Mouse (Mus musculus): ENCODE results near the gene Kcnd3. TPM values are rescaled to one million over a fixed set of nuclear protein-coding genes. Genes with fewer than 3 reads are reported as not detected.

Kcnd3 gene
- polyA plus RNA-seq, 1 experiment from 2014 or later, result 0.02 TPM

DNA sequence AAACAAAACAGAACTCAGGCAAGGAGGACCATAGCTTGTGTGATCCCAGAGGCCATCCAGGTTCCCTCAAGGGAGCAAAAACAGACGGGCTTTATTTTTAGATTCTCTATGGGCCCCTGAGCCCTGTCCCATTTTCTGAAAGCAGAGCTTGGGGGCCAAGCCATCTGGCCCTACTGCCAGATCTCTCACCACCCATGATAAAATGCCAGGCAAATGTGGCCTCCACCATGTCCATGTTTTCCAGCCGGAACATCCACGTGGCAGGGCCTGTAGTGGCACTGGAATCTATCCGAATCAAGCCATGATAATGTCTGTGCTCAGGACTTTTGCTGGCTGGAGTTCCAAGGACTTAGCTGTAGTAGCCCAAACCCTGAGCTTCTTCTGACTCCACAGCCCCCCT is 148.4 kb downstream of the Kcnd3 start:
- Histone ChIP-seq H3K9me3 (ENCODE audit: low read length) (no peaks in the 10 kb centered on the region), H3K27ac (ENCODE audit: low read depth) (no peak overlapping the region), H3K36me3 (replicated peaks; ENCODE audit: insufficient read depth, low read length) (no peaks in the 10 kb centered on the region), H3K4me3 (ENCODE audit: low read depth, low read length) (no peak overlapping the region), H3K4me1 (ENCODE audit: insufficient read depth) (no peaks in the 10 kb centered on the region), H3K27me3 (ENCODE audit: insufficient read depth, low read length) (no peaks in the 10 kb centered on the region), H3K4me2 (ENCODE audit: low read depth, low read length) (no peak overlapping the region), H3K9ac (replicated peaks) (no peak overlapping the region)
- WGBS (ENCODE audit: insufficient replicate concordance), result 79% methylated on average over 4 of the region's 4 CpGs
- TF ChIP-seq EP300 (IDR thresholded peaks at IDR 0.05; ENCODE audit: low read depth), result no peak
- TF ChIP-seq CTCF (IDR thresholded peaks at IDR 0.05; ENCODE audit: low read depth), result no peak
- ATAC-seq, result no peak
- DNase-seq, result no peak

DNA sequence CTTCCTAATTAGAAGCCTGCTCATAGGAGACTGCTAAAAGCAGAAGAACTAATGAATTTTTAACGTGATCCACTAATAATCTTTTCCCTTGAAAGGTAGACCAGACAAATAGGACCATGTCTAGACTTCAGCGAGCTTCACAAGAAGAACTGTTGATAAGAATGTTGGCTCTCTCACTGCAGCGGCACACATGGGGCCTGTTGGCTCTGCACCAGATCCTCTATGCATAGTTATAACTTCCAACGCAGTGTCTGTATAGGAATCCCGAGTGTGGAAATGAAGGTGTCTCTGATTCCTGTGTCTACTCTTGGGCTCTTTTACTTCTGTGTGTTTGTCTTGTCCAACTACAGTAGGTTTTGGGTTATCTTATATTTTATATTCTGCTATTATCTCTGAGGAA is 150.8 kb downstream of the Kcnd3 start:
- H3K27me3 ChIP-seq (ENCODE audit: insufficient read depth, low read length), result no peaks in the 10 kb centered on the region
- H3K4me2 ChIP-seq (ENCODE audit: low read depth, low read length), result no peak overlapping the region
- WGBS (ENCODE audit: insufficient replicate concordance), result 70% methylated on average over 5 of the region's 5 CpGs
- DNase-seq, result no peak
- H3K36me3 ChIP-seq (replicated peaks; ENCODE audit: insufficient read depth, low read length), result no peaks in the 10 kb centered on the region
- no peak for TF ChIP-seq CTCF (IDR thresholded peaks at IDR 0.05; ENCODE audit: low read depth)
- no peak for TF ChIP-seq EP300 (IDR thresholded peaks at IDR 0.05; ENCODE audit: low read depth)
- no peaks in the 10 kb centered on the region for H3K4me1 ChIP-seq (ENCODE audit: insufficient read depth)
- H3K27ac ChIP-seq (ENCODE audit: low read depth), result no peak overlapping the region
- no peaks in the 10 kb centered on the region for H3K9me3 ChIP-seq (ENCODE audit: low read length)
- H3K9ac ChIP-seq (replicated peaks), result no peak overlapping the region
- no peak for ATAC-seq
- no peak overlapping the region for H3K4me3 ChIP-seq (ENCODE audit: low read depth, low read length)

DNA sequence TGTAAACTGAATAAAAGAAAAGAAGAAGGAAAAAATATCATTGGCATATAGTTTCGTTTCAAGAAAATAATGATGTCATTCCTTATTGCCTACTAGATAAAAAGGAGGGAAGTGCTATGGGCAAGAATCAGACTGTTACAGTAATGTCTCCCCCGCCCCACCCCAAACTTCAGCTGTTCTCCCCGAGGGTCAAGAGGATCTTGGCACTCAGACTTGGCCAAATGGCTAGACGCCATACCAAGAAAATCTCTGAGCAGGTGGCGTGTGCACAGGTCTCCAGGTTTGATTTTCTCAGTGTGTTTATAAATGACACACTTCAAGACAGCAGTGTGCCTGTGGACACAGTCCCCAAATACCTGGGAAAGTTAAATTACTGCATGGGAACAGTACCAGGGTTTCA is 153.6 kb downstream of the Kcnd3 start:
- no peak overlapping the region for H3K9ac ChIP-seq (replicated peaks)
- H3K36me3 ChIP-seq (replicated peaks; ENCODE audit: insufficient read depth, low read length), result no peaks in the 10 kb centered on the region

GRCm38 (mm10) chr3:105608857-105609256 is 156.7 kb downstream of the Kcnd3 start:
- ATAC-seq (no peak), DNase-seq (no peak)
- TF ChIP-seq EP300 (IDR thresholded peaks at IDR 0.05; ENCODE audit: low read depth) (no peak), CTCF (IDR thresholded peaks at IDR 0.05; ENCODE audit: low read depth) (no peak)
- Histone ChIP-seq H3K9me3 (ENCODE audit: low read length) (no peaks in the 10 kb centered on the region), H3K27ac (ENCODE audit: low read depth) (no peak overlapping the region), H3K4me1 (ENCODE audit: insufficient read depth) (no peaks in the 10 kb centered on the region), H3K27me3 (ENCODE audit: insufficient read depth, low read length) (no peaks in the 10 kb centered on the region), H3K36me3 (replicated peaks; ENCODE audit: insufficient read depth, low read length) (no peaks in the 10 kb centered on the region), H3K4me2 (ENCODE audit: low read depth, low read length) (no peak overlapping the region), H3K4me3 (ENCODE audit: low read depth, low read length) (no peak overlapping the region), H3K9ac (replicated peaks) (no peak overlapping the region)
- 78% methylated on average over 3 of the region's 3 CpGs for WGBS (ENCODE audit: insufficient replicate concordance)

More for the DNA sequence above, 153.6 kb downstream of the Kcnd3 start:
- Histone ChIP-seq H3K4me3 (ENCODE audit: low read depth, low read length) (no peak overlapping the region), H3K4me2 (ENCODE audit: low read depth, low read length) (no peak overlapping the region), H3K27me3 (ENCODE audit: insufficient read depth, low read length) (no peaks in the 10 kb centered on the region), H3K4me1 (ENCODE audit: insufficient read depth) (no peaks in the 10 kb centered on the region), H3K9me3 (ENCODE audit: low read length) (no peaks in the 10 kb centered on the region), H3K27ac (ENCODE audit: low read depth) (no peak overlapping the region)
- 62% methylated on average over 5 of the region's 5 CpGs for WGBS (ENCODE audit: insufficient replicate concordance)
- DNase-seq, result no peak
- no peak for ATAC-seq
- TF ChIP-seq EP300 (IDR thresholded peaks at IDR 0.05; ENCODE audit: low read depth), result no peak
- TF ChIP-seq CTCF (IDR thresholded peaks at IDR 0.05; ENCODE audit: low read depth), result no peak

- no peaks in the 10 kb centered on the region for H3K36me3 ChIP-seq (replicated peaks; ENCODE audit: insufficient read depth, low read length)
- no peaks in the 10 kb centered on the region for H3K27me3 ChIP-seq (ENCODE audit: insufficient read depth, low read length)
- DNase-seq, result no peak
- no peak overlapping the region for H3K9ac ChIP-seq (replicated peaks)
- ATAC-seq, result no peak
- H3K27ac ChIP-seq (ENCODE audit: low read depth), result no peak overlapping the region
- 73% methylated on average over 7 of the region's 7 CpGs for WGBS (ENCODE audit: insufficient replicate concordance)
- H3K9me3 ChIP-seq (ENCODE audit: low read length), result no peaks in the 10 kb centered on the region
- H3K4me3 ChIP-seq (ENCODE audit: low read depth, low read length), result no peak overlapping the region
- no peak overlapping the region for H3K4me2 ChIP-seq (ENCODE audit: low read depth, low read length)
- TF ChIP-seq EP300 (IDR thresholded peaks at IDR 0.05; ENCODE audit: low read depth), result no peak
- no peak for TF ChIP-seq CTCF (IDR thresholded peaks at IDR 0.05; ENCODE audit: low read depth)
- H3K4me1 ChIP-seq (ENCODE audit: insufficient read depth), result no peaks in the 10 kb centered on the region
Observed at GRCm38 (mm10) chr3:105611531-105612422, 159.6 kb downstream of the Kcnd3 start.

GRCm38 (mm10) chr3:105612423-105612814 is 160.3 kb downstream of the Kcnd3 start:
- DNase-seq (no peak), ATAC-seq (no peak)
- H3K4me2 ChIP-seq (ENCODE audit: low read depth, low read length), result no peak overlapping the region
- H3K4me3 ChIP-seq (ENCODE audit: low read depth, low read length), result no peak overlapping the region
- no peaks in the 10 kb centered on the region for H3K9me3 ChIP-seq (ENCODE audit: low read length)
- WGBS (ENCODE audit: insufficient replicate concordance), result 67% methylated on average over 4 of the region's 4 CpGs
- H3K4me1 ChIP-seq (ENCODE audit: insufficient read depth), result no peaks in the 10 kb centered on the region
- no peaks in the 10 kb centered on the region for H3K36me3 ChIP-seq (replicated peaks; ENCODE audit: insufficient read depth, low read length)
- H3K27ac ChIP-seq (ENCODE audit: low read depth), result no peak overlapping the region
- H3K27me3 ChIP-seq (ENCODE audit: insufficient read depth, low read length), result no peaks in the 10 kb centered on the region
- no peak overlapping the region for H3K9ac ChIP-seq (replicated peaks)
- no peak for TF ChIP-seq CTCF (IDR thresholded peaks at IDR 0.05; ENCODE audit: low read depth)
- no peak for TF ChIP-seq EP300 (IDR thresholded peaks at IDR 0.05; ENCODE audit: low read depth)

Measured in liver, postnatal 0 days (tissue).